11 mouse cellular contexts compared by ENCODE assay signal in the genomic region with DNA sequence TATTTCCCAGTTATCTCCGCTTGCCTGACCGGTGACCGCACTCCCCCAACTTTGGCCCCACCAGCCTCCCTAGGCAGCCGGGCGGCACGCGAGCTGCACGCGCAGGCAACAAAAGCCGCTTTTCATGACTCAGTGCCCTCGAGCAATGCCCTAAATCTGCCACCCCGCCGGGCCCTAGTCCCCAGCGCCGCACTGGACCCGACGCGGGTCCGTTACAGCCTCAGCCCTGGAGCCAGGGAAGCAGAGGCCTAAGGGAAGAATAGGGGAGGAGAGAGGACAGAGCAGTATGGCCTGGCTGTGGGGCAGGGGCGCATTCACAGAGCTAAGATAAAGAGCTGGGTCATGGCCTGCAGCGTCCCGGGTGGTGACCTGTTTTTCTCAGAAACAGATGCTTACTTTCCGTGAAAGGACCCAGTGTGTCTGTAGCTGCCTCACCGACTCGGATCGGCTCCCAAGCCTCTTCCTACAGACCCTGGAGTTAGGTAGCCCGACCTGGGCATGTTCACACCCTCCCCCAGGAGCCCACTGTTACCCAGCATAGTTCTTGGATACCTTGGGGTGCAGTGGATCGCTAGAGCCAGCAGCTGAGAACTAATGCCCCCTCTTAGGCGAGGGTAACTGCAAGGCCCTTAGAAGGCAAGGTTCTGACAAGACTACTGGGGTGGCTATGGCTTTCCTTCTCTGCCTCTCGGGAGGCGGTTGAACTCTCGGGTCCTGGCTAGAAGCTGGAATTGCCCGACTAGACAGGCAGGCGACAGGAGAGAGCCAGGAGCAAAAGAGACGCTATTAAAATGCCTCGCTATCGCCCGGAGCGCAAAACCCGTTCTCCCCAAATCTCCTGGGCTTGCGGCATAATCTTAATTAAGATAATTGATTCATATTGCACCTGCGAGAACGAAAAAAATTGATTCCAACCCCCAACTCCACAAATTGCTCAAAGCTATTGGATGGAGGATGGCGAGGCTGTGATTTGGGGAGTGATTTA. TPM values are rescaled to one million over a fixed set of nuclear protein-coding genes. Genes with fewer than 3 reads are reported as not detected.
DNase-seq lines count a peak whose midpoint lies in the region; ATAC-seq lines count a peak whose summit lies in the region.
"Had no signal": no experiment of that assay in that cellular context is flagged by ENCODE, and none has a peak within 500 bp of the region (broad histone marks: within the 10 kb centered on the region; RNA-seq: fewer than 3 reads in every experiment).

No protein-coding gene starts in this region.

- no peaks in the 10 kb centered on the region for H3K36me3 ChIP-seq in heart, embryonic 12.5 days
- H3K36me3 ChIP-seq in hindbrain, embryonic 11.5 days (ENCODE audit: control insufficient read depth, insufficient read depth, low read length): no peaks in the 10 kb centered on the region
- H3K36me3 ChIP-seq in neural tube, embryonic 11.5 days (ENCODE audit: control insufficient read depth, insufficient read depth, low read length): no peaks in the 10 kb centered on the region

- H3K4me2 ChIP-seq in heart, embryonic 12.5 days: peak overlapping the region; percentile 22; the same call in 1 of the 2 replicates
- peak overlapping the region; percentile 43 for H3K4me2 ChIP-seq in hindbrain, embryonic 11.5 days (replicated peaks; ENCODE audit: low read depth, low read length)
- peak overlapping the region; percentile 38 for H3K4me2 ChIP-seq in neural tube, embryonic 11.5 days (ENCODE audit: low read depth)

- no peak overlapping the region for H3K27ac ChIP-seq in heart, embryonic 12.5 days (ENCODE audit: poor library complexity, severe bottlenecking)
- peak overlapping the region; percentile 83 for H3K27ac ChIP-seq in hindbrain, embryonic 11.5 days (ENCODE audit: low read depth, low read length)
- H3K27ac ChIP-seq in neural tube, embryonic 11.5 days (ENCODE audit: low read depth, low read length): peak overlapping the region; percentile 81

- H3K4me3 ChIP-seq in heart, embryonic 12.5 days: peak overlapping the region; percentile 6
- H3K4me3 ChIP-seq in hindbrain, embryonic 11.5 days (ENCODE audit: low read depth, low read length): peak overlapping the region; percentile 6
- no peak overlapping the region for H3K4me3 ChIP-seq in neural tube, embryonic 11.5 days (ENCODE audit: low read depth, low read length)

- no peak for DNase-seq in heart, postnatal 4 days
- peak; percentile 77 to 78 for DNase-seq in cerebellum, postnatal 10 days
- DNase-seq in hindbrain, embryonic 11.5 days (ENCODE audit: low spot score): peak; percentile 75
- peak; percentile 74 for DNase-seq in neural tube, embryonic 11.5 days (ENCODE audit: low spot score)
- no peak for DNase-seq in lung, postnatal 14 days
- DNase-seq in urinary bladder, postnatal 4 days (ENCODE audit: low spot score in 2 of 2): no peak
- DNase-seq: adrenal gland, postnatal 14 days; kidney, postnatal 36 days had no signal

- no peaks in the 10 kb centered on the region for H3K9me3 ChIP-seq in heart, embryonic 12.5 days (replicated peaks)
- H3K9me3 ChIP-seq in hindbrain, embryonic 11.5 days (ENCODE audit: control insufficient read depth, low read length): no peaks in the 10 kb centered on the region
- H3K9me3 ChIP-seq in neural tube, embryonic 11.5 days (ENCODE audit: control insufficient read depth, low read length): no peaks in the 10 kb centered on the region

- 3% methylated on average over 44 of the region's 44 CpGs for WGBS in heart, embryonic 12.5 days
- under 1% methylated on average over 44 of the region's 44 CpGs for WGBS in hindbrain, embryonic 11.5 days
- WGBS in neural tube, embryonic 11.5 days: 1% methylated on average over 44 of the region's 44 CpGs

- H3K4me1 ChIP-seq in heart, embryonic 12.5 days (replicated peaks): peaks cover 13% of the 10 kb centered on the region
- peaks cover 12% of the 10 kb centered on the region for H3K4me1 ChIP-seq in hindbrain, embryonic 11.5 days (replicated peaks; ENCODE audit: control insufficient read depth, insufficient read depth, low read length)
- peaks cover 12% of the 10 kb centered on the region for H3K4me1 ChIP-seq in neural tube, embryonic 11.5 days (ENCODE audit: control insufficient read depth, insufficient read depth, low read length)

- H3K27me3 ChIP-seq in heart, embryonic 12.5 days (replicated peaks): peaks cover 69% of the 10 kb centered on the region
- H3K27me3 ChIP-seq in hindbrain, embryonic 11.5 days (ENCODE audit: control insufficient read depth, insufficient read depth, low read length): peaks cover 30% of the 10 kb centered on the region
- H3K27me3 ChIP-seq in neural tube, embryonic 11.5 days (ENCODE audit: control insufficient read depth, insufficient read depth, low read length): peaks cover 50% of the 10 kb centered on the region

- H3K9ac ChIP-seq in heart, embryonic 12.5 days: no peak overlapping the region
- H3K9ac ChIP-seq in hindbrain, embryonic 11.5 days (ENCODE audit: low read depth, low read length): peak overlapping the region; percentile 12; the same call in 1 of the 2 replicates
- H3K9ac ChIP-seq in neural tube, embryonic 11.5 days (ENCODE audit: low read length): peak overlapping the region; percentile 39

- no peak for ATAC-seq in heart, embryonic 12.5 days (ENCODE audit: insufficient number of reproducible peaks, low FRiP score)
- ATAC-seq in hindbrain, embryonic 11.5 days (ENCODE audit: low FRiP score): peak; percentile 42
- ATAC-seq in neural tube, embryonic 11.5 days (ENCODE audit: insufficient read depth, low FRiP score, low TSS enrichment): peak; percentile 42
- no peak for ATAC-seq in frontal cortex, adult (ENCODE audit: low TSS enrichment)

RNA-seq across cellular contexts. Expression of gene Cerkl, which starts 2.8 kb away (rescaled TPM):
- 0.89 TPM in 1 of 2 replicates, not detected in the other for polyA plus RNA-seq in heart, embryonic 12.5 days (2016; fragmentation: Nextera tagmentation; extraction: Ambion mirVana)
- total RNA-seq in heart, postnatal 4 days (2021): 1 to 10 TPM; 1.4 to 1.8 TPM
- 2.0 and 2.9 TPM in 2 replicates for polyA plus RNA-seq in hindbrain, embryonic 11.5 days (2014; fragmentation: Nextera tagmentation; extraction: Ambion mirVana)
- polyA plus RNA-seq in neural tube, embryonic 11.5 days (2014; fragmentation: Nextera tagmentation; extraction: Ambion mirVana): 2.5 and 6.2 TPM in 2 replicates

RNA-seq across cellular contexts. Expression of gene Neurod1, which starts 2.8 kb away (rescaled TPM):
- not detected in 2 replicates for polyA plus RNA-seq in heart, embryonic 12.5 days (2016; fragmentation: Nextera tagmentation; extraction: Ambion mirVana)
- total RNA-seq in heart, postnatal 4 days (2021): not detected
- 31.7 and 32.4 TPM in 2 replicates for polyA plus RNA-seq in hindbrain, embryonic 11.5 days (2014; fragmentation: Nextera tagmentation; extraction: Ambion mirVana)
- 31.8 and 44.8 TPM in 2 replicates for polyA plus RNA-seq in neural tube, embryonic 11.5 days (2014; fragmentation: Nextera tagmentation; extraction: Ambion mirVana)
- total RNA-seq: adrenal gland, postnatal 14 days had no signal
- polyA plus RNA-seq: lung, embryonic 16.5 days had no signal

Comparison
In these comparisons a context has a peak if more than half of its experiments do, and no peak if none do; other contexts are left out.
1. ATAC-seq: peak in hindbrain, embryonic 11.5 days (single experiment) and neural tube, embryonic 11.5 days (single experiment); none in heart, embryonic 12.5 days (single experiment) and frontal cortex, adult (single experiment).
2. DNase-seq: peak in cerebellum, postnatal 10 days (2 of 2), hindbrain, embryonic 11.5 days (single experiment) and neural tube, embryonic 11.5 days (single experiment); none in heart, postnatal 4 days (single experiment), lung, postnatal 14 days (single experiment) and urinary bladder, postnatal 4 days (0 of 2).
3. RNA of gene Neurod1, which starts 2.8 kb away (polyA plus RNA-seq): 31.8 to 44.8 TPM in neural tube, embryonic 11.5 days and 31.7 to 32.4 TPM in hindbrain, embryonic 11.5 days; not detected in heart, embryonic 12.5 days; every median in the first group is over 10 times any median in the second.
4. Peak in every context shown above with its lines, with median percentiles within 50 percentile points of each other: H3K4me2 ChIP-seq.